Mouse (Mus musculus) layer of hippocampus, adult 11-12 months (tissue): ENCODE data around the gene Dnajb3.

Source experiments
- DNase-seq: peaks from one replicate; pipeline ENCODE4 v3.0.0; 2022; ENCODE audit warnings: low spot score

Dnajb3 gene

GRCm38 (mm10) chr1:88205294-88205922 lies at the start of gene Dnajb3:
Dnajb3 (minus strand) TSS chr1:88205782.
- peak; percentile 82 for DNase-seq

- DNase-seq = no peak
Measured at GRCm38 (mm10) chr1:88254793-88255465, 49.3 kb upstream of the Dnajb3 start.

GRCm38 (mm10) chr1:88253540-88253939 lies 48.0 kb upstream of the Dnajb3 start:
- no peak for DNase-seq

DNA sequence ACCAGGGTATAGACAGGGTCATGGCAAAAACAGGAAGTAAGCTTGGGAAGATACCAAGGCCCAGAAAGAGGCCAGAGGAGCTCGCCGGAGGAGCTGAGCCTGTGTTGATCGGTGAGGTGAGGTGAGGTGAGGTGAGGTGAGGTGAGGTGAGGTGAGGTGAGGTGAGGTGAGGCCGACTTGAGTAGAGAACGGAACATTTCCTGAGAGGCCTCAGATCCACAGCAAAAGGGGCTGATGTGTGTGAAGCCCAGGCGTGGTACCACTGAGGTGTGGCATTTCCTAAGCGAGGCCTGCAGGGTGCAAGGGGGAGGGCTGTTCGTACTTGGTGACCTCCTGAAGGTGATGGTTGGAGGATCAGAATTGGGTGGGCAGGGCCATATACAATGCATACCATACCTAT lies 47.5 kb upstream of the Dnajb3 start:
- no peak for DNase-seq

- DNase-seq = no peak
Measured at GRCm38 (mm10) chr1:88250023-88250422, 44.4 kb upstream of the Dnajb3 start.

- DNase-seq = no peak
Measured at GRCm38 (mm10) chr1:88249596-88249995, 44.0 kb upstream of the Dnajb3 start.

- DNase-seq = no peak
Measured at GRCm38 (mm10) chr1:88248658-88249057, 43.1 kb upstream of the Dnajb3 start.

DNA sequence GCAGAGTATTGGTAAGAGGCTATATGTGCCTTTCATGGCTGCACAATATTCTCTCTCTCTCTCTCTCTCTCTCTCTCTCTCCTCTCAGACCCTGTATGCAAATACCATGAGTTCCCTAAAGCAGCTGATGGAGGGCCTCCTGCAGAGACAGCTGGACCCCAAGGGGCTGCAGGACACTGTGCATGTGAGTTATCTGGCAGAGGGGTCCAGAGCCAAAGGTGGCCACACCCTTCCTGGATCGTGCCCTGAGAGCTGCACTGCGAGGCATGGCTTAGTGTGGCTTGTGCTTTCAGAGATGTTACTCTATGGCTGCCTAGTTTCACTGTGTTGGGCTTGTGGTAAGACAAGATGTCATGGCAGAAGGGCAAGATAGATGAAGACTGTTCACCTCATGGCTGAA lies 42.1 kb upstream of the Dnajb3 start:
- no peak for DNase-seq

DNA sequence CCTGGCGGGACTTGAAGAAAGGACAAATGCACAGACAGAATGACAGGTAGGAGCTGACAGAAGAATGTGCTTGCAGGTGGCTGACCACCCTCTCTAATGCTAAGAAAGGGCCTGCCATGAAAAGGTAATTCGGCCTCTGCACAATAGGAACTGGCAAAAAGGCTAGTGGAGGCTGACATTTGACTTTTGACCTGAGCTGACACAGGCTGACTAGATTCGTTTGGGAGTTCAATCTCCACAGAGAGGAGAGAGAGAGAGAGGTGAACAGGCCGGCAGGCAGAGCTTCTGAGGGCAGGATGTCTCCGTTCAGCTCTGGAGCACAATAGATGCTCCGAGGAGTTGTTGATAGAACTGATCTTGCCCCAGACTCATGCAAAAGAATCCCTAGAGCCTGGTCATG lies 40.8 kb upstream of the Dnajb3 start:
- no peak for DNase-seq

DNA sequence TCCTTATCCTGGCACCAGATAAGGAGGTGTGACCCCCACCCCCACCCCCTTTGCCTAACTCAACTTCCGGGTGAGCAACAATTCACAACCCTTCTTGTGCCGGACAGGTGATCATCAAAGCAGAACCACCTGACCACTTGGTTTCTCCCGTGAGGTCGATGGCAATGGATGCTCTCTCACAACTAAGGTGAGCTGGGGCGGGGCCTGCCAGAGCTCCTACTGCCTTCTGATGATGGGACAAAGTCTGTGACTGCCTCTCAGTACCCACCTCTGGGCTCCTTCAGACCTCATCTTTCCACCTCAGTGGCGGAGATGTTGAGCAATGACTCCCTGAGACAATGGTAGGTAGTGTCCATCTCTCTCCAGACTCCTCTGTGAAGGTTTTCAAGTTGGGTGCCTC lies 40.3 kb upstream of the Dnajb3 start:
- DNase-seq = no peak

DNA sequence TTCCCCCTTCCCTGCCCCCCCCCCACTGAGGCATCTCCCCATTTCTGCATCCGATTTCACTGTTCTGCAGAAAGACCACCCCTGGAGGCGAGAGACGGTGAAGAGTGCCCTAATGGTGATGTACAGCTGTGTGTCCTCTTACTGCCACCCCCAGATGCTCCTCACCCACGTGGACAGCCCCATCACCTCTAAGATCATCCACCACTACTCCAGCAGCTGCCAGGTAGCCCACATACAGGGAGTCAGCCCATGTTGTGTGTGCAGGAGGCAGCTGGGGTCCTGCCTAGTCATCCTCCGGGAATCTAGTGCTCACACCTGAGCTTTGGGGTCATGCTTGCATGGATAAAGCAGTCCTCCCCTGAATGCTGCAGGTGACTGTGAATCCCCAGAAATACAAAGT lies 38.3 kb upstream of the Dnajb3 start:
- DNase-seq = no peak

DNA sequence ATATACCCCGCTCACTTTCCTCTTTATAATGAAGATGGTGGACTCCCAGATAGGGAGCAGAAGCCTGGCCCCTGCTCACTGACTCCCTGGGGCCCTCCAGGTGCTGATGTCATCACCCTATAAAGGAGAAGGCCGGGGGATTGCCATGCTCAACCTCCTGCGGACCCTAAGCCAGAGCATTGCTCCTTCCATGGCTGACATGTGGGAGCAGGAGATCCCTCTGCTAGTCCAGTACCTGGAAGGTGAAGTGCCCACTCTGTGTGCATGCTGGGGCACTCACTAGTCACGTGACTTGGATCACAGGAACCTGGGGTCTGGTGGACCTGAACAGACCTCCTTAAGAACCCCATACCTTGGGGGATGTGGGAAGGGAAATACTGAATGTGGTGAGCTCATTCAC lies 35.0 kb upstream of the Dnajb3 start:
- no peak for DNase-seq

- no peak for DNase-seq
Measured at GRCm38 (mm10) chr1:88240072-88240471, 34.5 kb upstream of the Dnajb3 start.

GRCm38 (mm10) chr1:88238771-88239170 lies 33.2 kb upstream of the Dnajb3 start:
- no peak for DNase-seq

GRCm38 (mm10) chr1:88237311-88237710 lies 31.7 kb upstream of the Dnajb3 start:
- no peak for DNase-seq

GRCm38 (mm10) chr1:88235894-88236415 lies 30.4 kb upstream of the Dnajb3 start:
- DNase-seq = no peak

DNA sequence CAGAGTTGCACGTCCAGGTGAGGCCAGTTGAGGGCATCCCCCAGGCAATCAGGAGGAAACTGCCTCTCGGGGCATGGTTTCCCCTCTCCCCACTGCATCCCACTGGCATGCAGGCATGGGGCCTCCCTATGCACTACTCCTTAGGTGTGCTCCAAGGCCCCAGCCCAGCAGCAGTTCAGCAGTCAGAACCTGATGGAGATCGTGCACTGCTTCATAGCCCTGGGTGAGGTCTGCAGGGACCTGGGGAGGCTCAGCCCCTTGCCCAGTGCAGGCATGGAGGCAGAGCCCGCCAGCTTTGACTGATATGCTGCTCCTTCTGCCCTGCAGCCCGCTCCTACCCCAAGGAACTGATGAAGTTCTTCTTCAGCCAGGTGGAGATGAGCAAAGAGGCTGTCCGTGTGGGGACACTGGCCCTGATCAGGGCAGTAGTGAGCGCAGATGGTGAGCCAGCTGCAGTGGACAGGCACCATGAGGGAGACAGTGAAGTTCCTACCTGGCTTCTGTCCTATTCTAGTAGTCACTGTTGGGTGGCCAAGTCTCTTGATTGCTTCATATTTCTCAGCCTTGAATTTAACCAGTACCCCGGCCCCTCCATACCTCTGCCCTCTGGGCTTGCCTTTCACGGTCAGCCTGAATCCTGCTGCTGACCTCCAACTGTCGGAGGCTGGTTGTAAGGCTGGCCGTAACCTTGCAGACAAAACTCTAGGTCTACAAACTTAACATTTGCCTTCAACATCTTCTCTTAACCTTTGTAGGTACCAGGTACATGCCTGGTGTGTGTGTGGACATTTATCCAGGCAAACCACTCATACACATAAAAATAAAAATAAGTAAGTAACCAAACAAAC lies 29.7 kb upstream of the Dnajb3 start:
- DNase-seq = no peak

GRCm38 (mm10) chr1:88234646-88235045 lies 29.1 kb upstream of the Dnajb3 start:
- no peak for DNase-seq

- no peak for DNase-seq
Measured at GRCm38 (mm10) chr1:88234248-88234610, 28.6 kb upstream of the Dnajb3 start.

DNA sequence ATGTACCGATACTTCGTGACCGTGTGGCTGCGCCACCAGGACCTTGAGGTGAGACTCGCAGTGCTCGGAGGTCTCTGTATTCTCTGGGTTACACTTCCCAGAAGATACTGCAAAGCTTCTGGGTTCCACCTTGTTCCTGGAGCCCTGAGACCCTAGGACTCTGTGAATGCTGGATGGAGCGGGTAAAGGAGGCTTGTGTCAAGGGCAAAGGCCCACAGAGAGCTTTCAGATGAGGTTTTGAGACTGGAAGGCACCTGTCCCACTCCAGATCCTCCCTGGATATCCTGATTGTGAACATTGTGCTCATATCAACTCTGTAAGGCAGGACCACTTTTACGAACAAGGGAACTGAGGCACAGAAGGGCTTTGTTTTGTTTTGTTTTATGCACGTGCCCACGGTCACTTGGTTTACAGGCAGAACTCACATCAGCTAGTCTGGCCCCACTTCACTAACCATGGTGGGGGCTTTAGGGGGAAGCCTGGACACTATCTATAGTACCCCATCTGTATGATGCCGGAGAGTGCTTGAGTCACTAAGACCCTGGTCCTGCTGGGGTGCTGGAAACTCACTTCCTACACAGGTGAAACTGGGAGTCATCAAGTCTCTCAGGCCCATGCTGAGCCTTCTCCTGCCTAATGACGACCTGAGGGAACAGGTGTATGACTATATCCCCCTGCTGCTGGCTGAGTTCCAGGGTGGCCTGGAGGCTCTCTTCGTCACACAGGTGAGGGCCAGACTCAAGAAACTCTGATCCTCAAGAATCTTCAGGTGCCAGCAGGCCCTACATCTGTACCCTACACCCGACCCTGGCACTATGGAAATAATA lies 28.1 kb upstream of the Dnajb3 start:
- DNase-seq = no peak

- no peak for DNase-seq
Measured at GRCm38 (mm10) chr1:88232664-88233380, 27.2 kb upstream of the Dnajb3 start.
